Mouse (Mus musculus): ENCODE data around the gene Ugt1a7c. TPM values are rescaled to one million over a fixed set of nuclear protein-coding genes. Genes with fewer than 3 reads are reported as not detected.
A peak's percentile ranks its signal among the peaks of the same experiment; 100 is the strongest.
"Not testable (repeated sequence)": the region's sequence is repeated elsewhere in the genome, so short reads cannot be mapped to it uniquely, and the experiment has no call there.

Gene Ugt1a7c
- 1 to 10 TPM; 1.2 to 2.6 TPM for total RNA-seq (2021)

DNA sequence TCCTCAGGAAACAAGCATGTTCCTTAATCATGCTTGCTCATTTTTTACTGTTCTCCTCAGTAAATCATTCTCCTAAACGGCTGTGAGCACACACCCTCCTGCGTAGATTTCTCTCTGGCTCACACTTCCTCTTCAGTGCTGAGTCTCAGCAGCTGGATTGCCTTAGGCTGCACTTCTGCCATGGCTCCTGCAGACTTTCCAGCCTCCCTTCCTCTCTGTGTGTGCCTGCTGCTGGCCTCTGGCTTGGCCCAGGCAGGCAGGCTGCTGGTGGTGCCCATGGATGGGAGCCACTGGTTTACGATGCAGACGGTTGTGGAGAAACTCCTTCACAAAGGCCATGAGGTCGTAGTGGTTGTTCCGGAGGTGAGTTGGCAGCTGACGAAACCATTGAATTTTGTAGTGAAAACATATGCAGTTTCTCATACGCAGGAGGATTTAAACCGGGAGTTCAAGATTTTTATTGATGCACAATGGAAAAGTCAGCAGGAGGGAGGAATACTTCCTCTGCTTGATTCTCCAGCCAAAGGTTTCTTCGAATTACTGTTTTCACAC, at the start of gene Ugt1a7c:
TSS of gene Ugt1a7c (plus strand) at position 122 of the 552 bp plus-strand sequence.
- peak; percentile 22 to 42 for DNase-seq
- intact Hi-C loops (cut with DNase I) = no loop called here

DNA sequence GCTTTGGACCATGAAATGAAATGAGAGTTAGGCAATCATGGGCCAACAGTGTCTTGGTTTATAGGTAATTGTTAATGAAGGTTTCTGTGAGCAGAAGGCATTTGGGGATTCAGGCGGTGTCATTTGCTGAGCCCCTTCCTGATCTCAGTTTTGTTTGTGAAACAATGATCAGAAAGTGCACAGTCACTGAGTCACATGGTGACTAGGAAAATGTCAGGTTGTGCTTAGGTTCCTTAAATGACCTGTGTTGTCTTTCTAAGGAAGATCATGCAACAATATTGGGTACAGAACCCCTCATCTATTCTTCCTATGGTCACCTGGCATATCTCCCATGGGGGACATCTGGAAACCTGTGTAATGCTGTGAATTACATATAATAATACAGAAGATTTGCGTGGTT, 47.5 kb upstream of the Ugt1a7c start:
- intact Hi-C loops (cut with DNase I); DNase-seq: not testable (repeated sequence)

DNA sequence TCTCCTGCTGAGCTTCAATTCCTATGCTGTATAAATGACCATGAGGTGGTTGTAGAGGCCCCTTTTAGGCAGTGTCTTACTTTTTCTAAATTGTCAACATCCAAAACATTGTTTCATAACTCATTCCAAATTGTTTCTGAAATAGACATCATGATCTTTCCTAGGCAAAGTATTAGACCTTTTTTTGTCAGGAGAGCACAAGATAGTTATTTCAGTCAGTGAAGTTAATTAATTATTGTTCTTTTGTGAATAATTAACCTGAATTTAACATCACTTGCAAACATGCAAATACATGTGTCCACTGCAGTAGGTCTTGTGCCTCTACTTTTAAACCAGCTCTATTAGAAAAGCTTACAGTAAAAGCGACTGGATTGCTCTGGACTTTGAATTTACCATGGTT, 39.8 kb upstream of the Ugt1a7c start, which contains the start of gene Ugt1a10:
TSS of gene Ugt1a10 (plus strand) at position 301 of the 400 bp plus-strand sequence.
- intact Hi-C loops (cut with DNase I) = no loop called here
- DNase-seq = no peak

DNA sequence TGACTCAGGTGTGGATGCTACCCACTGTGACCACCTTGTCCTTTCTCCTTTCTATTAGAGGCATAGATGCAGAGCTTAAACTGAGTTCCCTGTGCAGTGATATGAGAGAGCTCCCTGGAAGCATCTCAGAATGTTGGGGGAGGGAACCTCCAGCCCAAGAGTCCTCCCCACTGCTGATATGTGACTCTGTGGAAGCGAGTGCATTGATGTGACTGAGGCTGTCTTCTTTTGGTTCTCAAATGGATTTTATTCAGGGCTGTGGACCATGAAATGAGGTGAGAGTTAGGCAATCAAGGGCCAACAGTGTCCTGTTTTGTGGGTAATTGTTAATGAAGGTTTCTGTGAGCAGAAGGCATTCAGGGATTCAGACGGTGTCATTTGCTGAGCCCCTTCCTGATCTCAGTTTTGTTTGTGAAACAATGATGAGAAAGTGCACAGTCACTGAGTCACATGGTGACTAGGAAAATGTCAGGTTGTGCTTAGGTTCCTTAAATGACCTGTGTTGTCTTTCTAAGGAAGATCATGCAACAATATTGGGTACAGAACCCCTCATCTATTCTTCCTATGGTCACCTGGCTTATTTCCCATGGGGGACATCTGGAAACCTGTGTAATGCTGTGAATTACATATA, 28.3 kb upstream of the Ugt1a7c start:
- intact Hi-C loops (cut with DNase I) = not testable (repeated sequence)

DNA sequence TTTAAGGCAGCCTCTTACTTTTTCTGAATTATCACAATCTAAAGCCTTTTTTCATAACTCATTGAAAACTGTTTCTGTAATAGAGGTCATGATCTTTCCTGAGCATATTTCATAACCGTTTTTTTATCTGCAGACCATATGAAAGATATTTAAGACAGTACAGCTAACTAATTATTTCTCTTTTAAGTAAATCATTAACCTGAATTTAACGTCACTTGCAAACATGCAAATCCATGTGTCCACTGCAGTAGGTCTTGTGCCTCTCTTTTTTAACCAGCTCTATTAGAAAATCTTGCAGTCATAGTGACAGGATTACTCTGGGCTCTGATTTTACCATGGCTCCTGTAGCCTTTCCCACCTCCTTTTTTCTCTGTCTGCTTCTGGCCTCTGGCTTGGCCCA, 24.4 kb upstream of the Ugt1a7c start, which contains the start of gene Ugt1a9:
TSS of gene Ugt1a9 (plus strand) at position 306 of the 400 bp plus-strand sequence.
- no peak for DNase-seq
- intact Hi-C loops (cut with DNase I) = no loop called here

More for the DNA sequence above, 28.3 kb upstream of the Ugt1a7c start:
- not testable (repeated sequence) for DNase-seq

DNA sequence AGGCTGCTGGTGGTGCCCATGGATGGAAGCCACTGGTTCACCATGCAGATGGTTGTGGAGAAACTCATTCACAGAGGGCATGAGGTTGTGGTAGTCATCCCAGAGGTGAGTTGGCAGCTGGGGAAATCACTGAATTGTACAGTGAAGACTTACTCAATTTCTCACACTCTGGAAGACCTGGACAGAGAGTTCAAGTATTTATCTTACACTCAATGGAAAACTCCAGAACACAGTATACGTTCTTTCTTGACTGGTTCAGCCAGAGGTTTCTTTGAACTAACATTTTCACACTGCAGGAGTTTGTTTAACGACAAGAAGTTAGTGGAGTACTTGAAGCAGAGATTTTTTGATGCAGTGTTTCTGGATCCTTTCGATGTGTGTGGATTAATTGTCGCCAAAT, 24.0 kb upstream of the Ugt1a7c start:
- no peak for DNase-seq
- intact Hi-C loops (cut with DNase I) = no loop called here

DNA sequence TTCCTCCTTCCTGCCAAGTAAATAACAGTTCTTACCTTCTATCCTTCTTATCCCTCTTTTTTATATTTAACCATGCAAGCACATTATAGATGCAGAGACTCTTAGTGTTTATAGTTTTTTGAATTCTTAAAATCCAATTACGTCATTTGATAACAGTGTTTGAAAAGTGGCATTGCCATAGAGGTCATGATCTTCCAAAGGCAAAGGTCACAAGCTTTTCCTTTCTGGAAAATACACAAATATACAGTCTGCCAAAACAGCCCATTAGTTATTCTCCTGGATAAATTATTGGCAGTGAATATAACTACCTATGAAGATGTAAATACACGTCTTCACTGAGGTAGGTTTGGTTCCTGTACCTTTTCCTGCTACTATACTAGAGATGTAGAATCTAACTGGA, 20.4 kb upstream of the Ugt1a7c start:
- no peak for DNase-seq
- intact Hi-C loops (cut with DNase I) = no loop called here

DNA sequence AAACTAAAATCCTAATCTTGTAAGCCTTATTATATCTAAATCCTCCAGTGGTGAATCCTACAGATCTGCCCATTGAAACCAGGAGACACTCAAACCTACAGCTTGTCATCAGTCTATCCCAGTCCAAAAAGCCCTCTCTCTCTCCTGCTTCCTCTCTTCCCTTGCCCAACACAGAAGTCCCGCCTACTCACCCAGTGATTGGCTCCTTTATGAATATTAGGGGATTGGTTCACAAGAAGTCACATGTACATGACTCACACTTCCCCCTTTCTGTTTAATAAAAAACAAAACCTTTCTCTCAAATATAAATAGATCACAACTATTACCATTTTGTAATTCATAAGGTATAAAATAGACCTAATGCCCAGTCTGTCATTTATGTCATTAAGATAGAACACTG, 17.7 kb upstream of the Ugt1a7c start:
- intact Hi-C loops (cut with DNase I) = no loop called here
- DNase-seq = no peak

DNA sequence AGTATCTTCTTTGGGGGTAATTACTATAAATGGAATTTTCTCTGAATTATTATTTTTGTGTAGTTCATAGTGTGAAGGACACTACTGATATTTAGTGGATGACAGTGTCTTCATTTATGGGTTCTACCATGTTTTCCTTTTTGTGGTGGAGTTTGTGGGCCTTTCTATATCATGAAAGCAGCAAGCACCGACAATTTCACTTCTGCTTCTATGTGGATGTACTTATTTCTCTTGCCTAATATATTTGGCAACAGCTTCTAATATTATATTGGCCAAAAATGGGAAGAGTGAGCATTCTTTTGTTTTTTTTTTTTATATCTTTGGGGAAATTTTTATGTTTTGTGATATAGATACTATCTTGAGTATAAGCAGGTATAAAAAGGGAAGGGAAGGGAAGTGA, 13.2 kb upstream of the Ugt1a7c start:
- DNase-seq = no peak
- intact Hi-C loops (cut with DNase I) = no loop called here

DNA sequence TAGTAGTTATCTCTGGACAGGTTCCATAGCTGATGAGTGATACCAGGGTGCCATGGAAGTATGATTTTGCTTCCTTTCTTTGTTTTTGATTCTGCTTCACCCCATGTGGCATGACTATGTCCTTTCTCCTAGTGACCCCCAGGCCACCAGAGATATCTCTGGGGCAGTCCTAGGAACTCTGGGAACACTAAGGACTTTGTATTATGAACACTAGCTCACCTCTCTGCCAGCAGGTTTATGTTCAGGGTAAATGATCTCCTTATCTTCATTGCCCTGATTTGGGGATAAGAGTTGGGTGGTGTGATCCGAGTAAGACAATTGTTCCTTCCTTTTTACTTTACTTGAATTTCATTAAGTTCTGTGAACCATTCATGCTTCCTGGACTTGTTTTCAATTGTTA, 8.7 kb upstream of the Ugt1a7c start:
- DNase-seq = no peak
- intact Hi-C loops (cut with DNase I) = no loop called here

DNA sequence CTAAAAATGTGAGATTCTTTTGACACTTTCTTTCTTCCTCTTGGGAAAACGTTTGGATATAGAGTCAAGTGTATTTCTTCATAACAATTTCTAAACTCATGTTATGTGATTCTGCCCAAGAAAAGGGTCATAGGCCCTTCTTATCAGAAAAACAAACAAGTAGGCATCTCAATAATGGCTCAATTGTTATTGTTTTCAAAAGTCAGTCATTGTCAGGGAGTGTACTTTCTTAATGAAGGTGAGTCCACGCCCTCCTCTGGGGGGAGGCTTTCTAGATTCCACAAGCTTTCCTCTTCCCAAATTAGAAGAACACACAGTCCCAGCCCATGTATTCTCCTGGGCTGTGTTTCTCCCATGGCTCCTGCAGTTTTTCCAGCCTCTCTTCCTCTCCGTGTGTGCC, 7.3 kb upstream of the Ugt1a7c start, which contains the start of gene Ugt1a8:
TSS of gene Ugt1a8 (plus strand) at position 301 of the 400 bp plus-strand sequence.
- intact Hi-C loops (cut with DNase I) = no loop called here
- DNase-seq = no peak

DNA sequence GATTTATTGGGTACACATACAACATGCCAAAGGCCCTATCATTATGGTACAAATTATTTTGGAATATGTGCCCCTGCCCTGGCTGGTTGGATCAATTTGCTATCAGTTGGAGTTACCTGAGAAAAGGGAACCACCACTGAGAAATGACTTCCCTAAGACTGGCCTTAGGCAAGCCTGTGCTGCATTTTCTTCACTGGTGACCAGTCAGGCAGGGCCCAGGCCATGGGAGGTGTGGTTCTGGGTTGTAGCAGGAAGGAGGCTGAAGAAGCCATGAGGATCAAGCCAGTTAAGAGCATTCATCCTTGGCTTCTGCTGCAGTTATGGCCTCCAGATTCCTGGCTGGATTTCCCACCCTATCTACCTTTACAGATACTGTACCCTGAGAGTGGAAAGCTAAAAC, 2.5 kb upstream of the Ugt1a7c start:
- DNase-seq = no peak
- intact Hi-C loops (cut with DNase I) = no loop called here

DNA sequence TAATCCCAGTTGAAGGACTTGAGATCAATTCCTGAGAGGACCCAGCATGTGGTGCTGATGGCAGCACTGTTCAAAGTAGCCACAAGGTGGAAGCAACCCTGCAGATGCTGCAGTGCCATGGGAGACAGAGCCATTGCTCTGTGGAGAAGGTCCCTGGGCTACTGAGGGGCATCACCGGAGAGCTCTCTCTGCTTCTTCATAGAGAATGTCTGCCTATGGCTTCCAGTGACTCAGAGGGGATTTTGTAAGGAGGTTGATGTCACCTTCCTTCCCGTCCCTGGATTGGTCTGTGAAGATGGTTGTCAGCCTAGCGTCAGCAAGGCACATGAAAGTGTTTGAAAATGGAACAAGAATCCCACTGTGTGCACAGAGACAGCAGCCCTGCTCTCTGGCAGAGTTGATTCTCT, 589 bp upstream of the Ugt1a7c start:
- DNase-seq; intact Hi-C loops (cut with DNase I): not testable (repeated sequence)

DNA sequence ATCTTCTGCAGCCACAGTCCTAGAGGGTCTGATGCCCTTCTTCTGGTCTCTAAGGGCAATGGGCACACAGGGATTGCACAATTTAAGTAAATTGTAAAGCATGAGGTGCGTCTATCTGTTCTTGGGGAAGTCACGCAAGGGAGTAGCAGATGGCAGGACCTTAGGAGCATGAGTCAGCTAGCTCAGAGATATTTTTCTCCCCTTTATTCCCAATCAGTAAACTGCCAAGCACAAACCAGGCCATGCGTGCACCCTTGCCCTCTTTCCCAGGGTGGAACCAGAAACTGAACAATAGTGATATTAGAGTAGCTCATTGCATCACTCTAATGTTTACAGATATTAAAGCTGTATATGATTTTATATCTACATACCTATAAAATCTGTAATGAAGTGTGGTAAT, 3.7 kb downstream of the Ugt1a7c start:
- intact Hi-C loops (cut with DNase I) = not testable (repeated sequence)

DNA sequence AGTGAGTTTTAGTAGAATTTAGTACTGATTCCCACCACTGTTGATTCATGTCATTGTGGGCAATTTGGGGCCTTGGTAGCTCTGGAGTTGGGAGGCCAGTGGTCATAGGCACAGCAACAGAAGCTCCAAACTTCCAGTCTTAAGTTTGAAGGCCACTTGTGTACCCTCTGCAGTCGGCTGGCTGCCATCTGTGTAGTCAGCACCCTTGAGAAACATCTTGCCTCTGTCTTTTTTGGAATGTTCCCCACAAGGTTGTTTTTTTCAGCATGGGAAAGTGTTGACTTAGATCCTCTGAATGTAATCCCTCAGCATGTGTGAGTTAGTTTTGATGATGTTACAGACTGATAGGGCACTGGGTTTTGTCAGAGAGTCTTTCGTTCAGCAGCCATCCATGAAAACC, 4.8 kb downstream of the Ugt1a7c start:
- intact Hi-C loops (cut with DNase I); DNase-seq: not testable (repeated sequence)

More for the DNA sequence above, 3.7 kb downstream of the Ugt1a7c start:
- not testable (repeated sequence) for DNase-seq

DNA sequence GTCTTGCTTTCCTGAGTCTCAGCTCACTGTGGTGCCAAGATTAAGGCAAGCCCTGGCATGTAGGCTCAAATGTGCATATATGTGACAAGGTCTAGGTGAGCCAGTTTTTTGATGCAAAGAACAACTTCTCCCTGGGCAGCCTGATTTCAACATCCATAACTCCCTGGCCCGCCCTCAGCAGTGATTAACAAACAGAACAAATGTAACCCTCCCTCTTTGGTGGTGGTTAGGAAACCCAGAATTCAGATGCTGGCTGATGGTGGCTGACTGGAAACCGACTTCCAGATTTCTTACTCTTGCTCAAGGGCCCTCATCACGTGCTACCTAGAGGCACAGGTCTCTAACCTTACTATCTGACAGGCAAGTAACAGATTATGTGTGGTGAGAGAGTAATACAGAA, 8.2 kb downstream of the Ugt1a7c start, which contains the start of gene Ugt1a6b:
TSS of gene Ugt1a6b (plus strand) at position 234 of the 400 bp plus-strand sequence.
- DNase-seq; intact Hi-C loops (cut with DNase I): not testable (repeated sequence)

DNA sequence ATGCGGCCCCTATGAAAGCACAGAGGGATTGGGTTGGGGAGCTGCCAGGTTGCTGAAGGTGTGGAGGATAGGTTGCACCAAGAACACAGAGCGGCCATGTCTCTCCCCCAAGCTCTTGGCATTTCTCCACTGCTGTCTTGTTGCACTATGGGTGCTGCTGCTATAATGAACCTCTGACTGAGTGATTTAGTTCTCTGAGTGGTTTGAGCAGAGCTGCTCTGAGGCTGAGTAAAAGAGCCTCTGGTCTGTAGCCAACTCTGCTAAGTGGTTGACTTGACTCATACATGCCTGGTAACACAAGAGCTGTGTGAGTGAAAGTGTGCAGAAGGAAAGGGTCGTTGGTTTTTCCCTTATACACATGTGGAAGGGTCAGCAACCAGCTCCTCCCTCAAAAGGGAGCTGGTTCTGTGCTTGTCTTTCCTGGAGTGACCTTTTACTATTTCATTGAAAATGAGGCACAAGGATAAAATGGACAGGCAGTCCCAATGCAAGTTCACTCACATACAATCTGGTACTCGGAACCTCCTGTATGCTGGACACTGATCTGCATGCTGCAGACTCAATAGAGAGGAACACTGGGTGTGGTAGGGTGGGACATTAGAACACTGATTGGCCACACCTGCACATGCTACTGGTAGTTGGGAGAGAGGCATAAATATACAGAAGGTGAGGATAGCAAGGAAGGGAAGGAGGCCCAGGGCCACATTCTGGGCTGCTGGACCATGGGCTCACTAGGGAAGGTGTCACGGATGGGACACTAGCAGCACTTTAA, 9.0 kb downstream of the Ugt1a7c start:
- intact Hi-C loops (cut with DNase I); DNase-seq: not testable (repeated sequence)

DNA sequence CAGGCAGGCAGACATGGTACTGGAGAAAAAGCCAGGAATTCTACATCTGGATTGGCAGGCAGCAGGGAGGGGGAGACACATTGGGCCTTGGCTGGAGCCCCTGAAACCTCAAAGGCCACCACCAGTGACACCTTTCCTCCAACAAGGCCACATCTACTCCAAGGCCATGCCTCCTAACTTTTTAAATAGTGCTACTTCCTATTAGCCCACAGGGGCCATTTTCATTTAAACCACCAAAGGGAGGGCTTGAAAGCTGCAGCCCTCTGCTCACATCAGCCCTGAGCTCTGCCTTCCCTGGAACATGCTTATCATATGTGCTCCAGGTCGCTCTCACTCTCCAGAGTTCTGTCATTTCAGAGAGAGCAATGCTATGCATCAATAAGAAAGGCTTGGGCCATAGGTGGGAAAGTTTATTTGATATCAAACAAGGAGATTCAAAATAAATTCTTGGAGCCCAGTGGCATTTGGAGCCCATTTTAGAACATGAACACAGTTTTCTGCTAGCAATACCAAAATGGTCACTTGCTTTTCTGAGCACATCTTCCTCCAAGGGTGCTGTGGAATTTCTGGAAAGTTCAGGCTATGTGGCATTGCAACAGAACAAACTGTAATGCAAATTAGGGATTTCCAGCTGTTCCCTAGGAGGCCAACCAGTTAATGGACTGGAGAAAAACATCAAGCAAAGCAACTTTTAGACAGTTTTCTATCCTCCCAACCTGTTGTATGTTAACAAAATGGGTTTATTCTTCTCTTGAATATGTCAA, 10.0 kb downstream of the Ugt1a7c start:
- intact Hi-C loops (cut with DNase I) = no loop called here
- DNase-seq = no peak

DNA sequence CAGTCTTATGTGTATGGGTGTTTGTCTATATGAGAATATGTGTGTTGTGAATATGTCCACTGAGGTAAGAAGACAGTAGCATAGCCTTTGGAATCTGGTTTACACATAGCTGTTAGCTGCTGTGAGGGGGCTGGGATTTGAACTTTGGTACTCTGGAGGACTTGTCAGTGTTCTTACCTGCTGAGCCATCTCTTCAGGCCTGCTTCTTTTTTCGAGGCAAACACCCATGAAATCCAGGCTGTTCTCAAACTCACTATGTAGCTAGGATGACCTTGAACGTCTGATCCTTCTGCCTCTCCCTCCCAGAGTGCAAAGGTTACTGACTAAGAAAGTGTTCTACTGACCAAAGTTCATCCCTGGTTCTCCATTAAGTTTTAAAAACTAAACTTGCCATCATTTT, 10.8 kb downstream of the Ugt1a7c start:
- intact Hi-C loops (cut with DNase I) = no loop called here

DNA sequence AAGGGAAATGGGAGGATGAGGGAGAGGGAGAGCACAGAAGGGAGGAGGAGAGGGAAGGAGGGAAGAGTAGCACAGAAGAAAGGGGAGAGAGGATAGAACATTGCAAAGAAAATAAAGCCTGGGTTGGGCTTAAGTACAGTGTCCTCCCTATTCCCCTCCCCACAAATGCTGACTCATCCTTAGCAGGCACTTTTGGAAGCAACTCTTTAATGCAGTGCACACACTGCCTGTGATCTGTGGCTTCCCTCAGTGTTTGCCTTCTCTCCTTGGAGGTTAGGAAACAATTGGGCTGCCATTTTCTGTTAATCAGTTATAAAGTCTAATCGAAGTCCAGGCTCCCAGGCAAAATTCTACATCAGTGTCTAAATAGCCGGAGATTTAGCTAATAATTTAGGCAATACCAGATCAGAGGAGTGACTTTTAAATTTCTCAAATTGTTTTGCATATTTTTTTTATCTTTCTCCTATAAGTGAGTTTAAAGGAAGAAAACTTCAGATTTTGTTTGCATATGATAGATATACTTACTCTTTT, 14.2 kb downstream of the Ugt1a7c start:
- intact Hi-C loops (cut with DNase I); DNase-seq: not testable (repeated sequence)

More for the DNA sequence above, 10.8 kb downstream of the Ugt1a7c start:
- no peak for DNase-seq
